Mouse (Mus musculus): ENCODE results near the gene Grpel1. TPM values are rescaled to one million over a fixed set of nuclear protein-coding genes. Genes with fewer than 3 reads are reported as not detected.

Gene Grpel1
- total RNA-seq, 2 experiments from 2014 or later, result 33.0 to 35.1 TPM

DNA sequence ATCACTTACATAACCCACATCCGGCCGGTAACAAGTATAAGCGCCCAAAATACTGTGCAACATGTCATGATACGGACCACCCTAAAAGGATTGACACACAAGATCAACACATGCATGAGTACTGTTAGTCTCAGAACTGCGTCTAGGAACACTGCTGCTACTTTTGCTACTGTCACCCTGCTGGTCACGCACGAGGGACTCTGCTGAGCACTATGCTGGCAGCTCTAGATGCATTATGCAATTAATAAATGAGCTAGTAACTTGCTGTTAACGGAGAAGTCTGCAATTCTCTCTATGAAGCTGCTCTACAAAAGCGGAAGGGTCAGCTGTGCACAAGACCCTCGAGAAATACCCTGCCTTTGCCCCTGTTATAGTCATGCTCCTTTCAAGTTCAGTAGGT lies 43.6 kb downstream of the Grpel1 start:
- DNase-seq (ENCODE audit: low spot score), result no peak

DNA sequence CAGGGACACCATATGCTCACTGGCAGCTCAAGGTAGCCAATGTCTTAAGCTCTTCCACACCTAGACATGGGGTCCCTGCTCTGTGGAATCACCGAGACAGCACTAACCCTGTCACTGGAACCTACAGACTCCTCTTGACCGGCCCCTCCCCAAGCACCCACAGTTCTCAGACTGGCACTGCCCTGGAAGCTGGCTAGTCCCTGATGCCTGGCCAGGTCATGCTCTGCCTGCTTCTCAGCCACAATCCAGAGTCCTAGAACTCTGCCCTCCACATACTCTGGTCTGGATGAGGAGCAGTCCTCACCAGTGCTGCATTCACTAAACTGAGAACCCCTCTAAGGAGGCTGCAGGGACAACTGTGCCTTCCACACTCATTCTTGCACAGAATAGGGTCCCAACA lies 46.2 kb downstream of the Grpel1 start:
- DNase-seq (ENCODE audit: low spot score), result no peak

GRCm38 (mm10) chr5:36515126-36515525 lies 50.3 kb downstream of the Grpel1 start:
- no peak for DNase-seq (ENCODE audit: low spot score)

DNA sequence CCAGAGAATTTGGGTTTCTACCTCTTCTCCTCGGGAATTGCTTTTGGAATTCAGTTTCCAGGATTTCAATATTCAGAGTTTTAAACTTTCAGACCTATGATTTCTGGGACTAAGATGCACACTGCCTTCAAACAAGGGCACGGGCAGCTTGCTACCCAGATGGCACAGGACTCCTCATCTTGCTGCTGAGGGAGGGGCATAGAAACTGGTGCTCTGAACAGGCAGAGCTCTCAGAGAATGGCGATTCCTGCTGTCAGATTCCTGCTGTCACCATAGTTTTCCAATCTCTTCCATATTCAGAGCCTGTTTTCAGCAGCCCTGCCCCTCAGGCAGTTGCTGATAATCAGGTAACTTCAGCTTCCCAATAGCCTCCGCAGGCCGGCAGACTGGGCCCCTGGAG lies 50.8 kb downstream of the Grpel1 start:
- no peak for DNase-seq (ENCODE audit: low spot score)

GRCm38 (mm10) chr5:36517596-36517995 lies 52.8 kb downstream of the Grpel1 start:
- no peak for DNase-seq (ENCODE audit: low spot score)

DNA sequence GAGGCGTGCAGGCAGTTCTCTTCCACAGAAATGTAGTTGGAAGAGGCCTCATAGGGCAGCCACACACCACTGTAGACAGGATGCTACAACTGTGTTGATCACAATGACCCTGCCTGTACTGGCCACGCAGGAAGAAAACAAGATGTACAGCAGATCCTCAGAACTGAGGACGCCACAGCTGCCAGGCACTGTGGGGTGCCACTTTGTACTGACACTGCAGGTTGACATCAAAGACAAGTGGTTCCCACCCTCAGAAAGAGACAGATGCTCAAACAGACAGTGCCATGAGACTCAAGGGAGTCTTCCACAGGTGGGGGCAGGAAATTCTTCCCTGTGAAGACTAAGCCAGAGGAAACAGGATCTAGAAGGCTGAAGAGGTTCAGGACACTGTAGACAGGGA lies 55.0 kb downstream of the Grpel1 start:
- no peak for DNase-seq (ENCODE audit: low spot score)

DNA sequence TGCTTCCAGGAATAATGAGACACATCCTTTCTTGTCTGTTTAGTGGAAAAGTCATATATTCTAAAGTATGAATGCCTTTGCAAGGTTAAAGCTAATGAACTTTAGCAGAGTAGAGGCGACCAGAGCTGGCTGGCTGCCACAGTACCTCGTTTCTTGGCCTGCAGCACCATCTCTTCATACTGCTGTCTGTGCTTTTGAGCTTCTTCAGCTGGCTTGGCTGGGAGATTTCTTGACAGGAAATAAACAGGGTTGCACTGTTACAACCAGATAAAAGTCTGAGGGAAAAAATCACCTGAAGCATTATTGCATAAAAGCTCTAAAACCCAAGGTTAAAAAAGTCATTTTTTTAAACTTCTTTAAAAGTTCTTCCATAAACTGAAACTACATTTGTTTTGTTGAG lies 58.0 kb downstream of the Grpel1 start:
- no peak for DNase-seq (ENCODE audit: low spot score)

DNA sequence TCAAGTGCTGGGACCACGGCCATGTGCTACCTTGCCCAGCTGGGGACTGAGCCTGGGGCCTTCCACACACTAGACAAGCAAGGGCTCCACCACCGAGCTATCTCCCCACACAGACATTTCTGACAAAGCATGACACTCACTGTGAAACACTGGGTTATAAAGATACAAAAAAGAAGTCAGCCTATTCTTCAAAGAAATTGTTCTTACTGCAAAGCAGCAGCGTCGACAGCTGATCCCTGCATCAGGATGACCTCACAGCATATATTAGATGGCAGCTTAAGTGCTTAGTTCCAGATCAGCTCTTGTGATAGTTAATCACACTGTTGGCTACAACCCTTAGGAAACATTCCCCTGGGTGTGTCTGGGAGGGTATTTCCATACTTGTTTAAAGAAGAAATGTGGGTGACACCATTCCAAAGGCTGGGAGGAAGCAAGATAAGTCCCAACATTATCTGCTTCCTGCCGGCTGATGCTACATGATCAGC lies 58.5 kb downstream of the Grpel1 start:
- no peak for DNase-seq (ENCODE audit: low spot score)

Other genes starting within 250 kb of the Grpel1 start
- gene Sorcs2, start 66.9 kb upstream of the Grpel1 start, total RNA-seq (2021), result 1 to 10 TPM; 1.8 TPM
- gene Tada2b, start 19.3 kb downstream of the Grpel1 start, total RNA-seq (2021), result 10 to 100 TPM; 15.4 to 17.4 TPM
- under 1 TPM in 1 of 2 experiments, not detected in 1; 0.07 TPM for gene Ccdc96, start 19.6 kb downstream of the Grpel1 start, total RNA-seq (2021)
- gene Tbc1d14, start 128.3 kb downstream of the Grpel1 start, total RNA-seq (2021), result 10 to 100 TPM; 14.5 to 14.6 TPM
- 10 to 100 TPM; 88.1 to 91.1 TPM for gene D5Ertd579e, start 231.0 kb downstream of the Grpel1 start, total RNA-seq (2021)

Measured in gastrocnemius, adult 18-20 months (tissue).